Mouse (Mus musculus) liver, postnatal 0 days (tissue): ENCODE data around the gene Atg9a. TPM values are rescaled to one million over a fixed set of nuclear protein-coding genes. Genes with fewer than 3 reads are reported as not detected.

ENCODE experiments used
- ATAC-seq: fragments of 200-750 bp; cut with Nextera tagmentation; 2 replicates; pipeline ENCODE4 v1.8.0; 2017; ENCODE audit warnings: mild to moderate bottlenecking, moderate library complexity
- DNase-seq: peaks from one replicate; pipeline ENCODE4 v3.0.0-alpha.2; 2016
- H3K27ac ChIP-seq: fragments of 300-500 bp; sonication (generic); 2 replicates; pipeline ENCODE4 v1.5.1; 2014; ENCODE audit warnings: antibody characterized with exemption, moderate library complexity, mild to moderate bottlenecking, low read depth
- H3K27me3 ChIP-seq: fragments of 300-500 bp; sonication (generic); 2 replicates; pipeline ENCODE4 v1.6.1; 2014; ENCODE audit warnings: low read length, control low read depth, mixed read lengths; ENCODE audit not compliant: insufficient read depth
- H3K36me3 ChIP-seq: fragments of 300-500 bp; sonication (generic); replicated peaks from 2 replicates; pipeline ENCODE4 v1.6.1; 2014; ENCODE audit warnings: mild to moderate bottlenecking, control low read depth, low read length, moderate library complexity, mixed read lengths; ENCODE audit not compliant: insufficient read depth
- H3K4me1 ChIP-seq: fragments of 300-500 bp; sonication (generic); 2 replicates; pipeline ENCODE4 v1.6.1; 2014; ENCODE audit warnings: antibody characterized with exemption, mild to moderate bottlenecking, control low read depth; ENCODE audit not compliant: insufficient read depth
- H3K4me2 ChIP-seq: fragments of 300-500 bp; sonication (generic); 2 replicates; pipeline ENCODE4 v1.6.1; 2014; ENCODE audit warnings: low read depth, mild to moderate bottlenecking, low read length, moderate library complexity, mixed read lengths
- H3K4me3 ChIP-seq: fragments of 300-500 bp; sonication (generic); 2 replicates; pipeline ENCODE4 v1.5.1; 2014; ENCODE audit warnings: low read depth, low read length
- H3K9ac ChIP-seq: fragments of 300-500 bp; sonication (generic); replicated peaks from 2 replicates; pipeline ENCODE4 v1.6.1; 2014; ENCODE audit warnings: mild to moderate bottlenecking, moderate library complexity
- H3K9me3 ChIP-seq: fragments of 300-500 bp; sonication (generic); 2 replicates; pipeline ENCODE4 v1.6.1; 2016; ENCODE audit warnings: mild to moderate bottlenecking, control low read depth, low read length, mixed read lengths
- CTCF ChIP-seq: sonication (generic); IDR thresholded peaks from 2 replicates; pipeline ENCODE4 v1.5.1; 2016; ENCODE audit warnings: antibody characterized with exemption, low read depth
- EP300 ChIP-seq: IDR thresholded peaks from 2 replicates; pipeline ENCODE4 v1.6.1; 2016; ENCODE audit warnings: antibody characterized with exemption, low read depth, mild to moderate bottlenecking
- WGBS: fragments of 180-500 bp; shearing (Covaris S2); extraction: QIAGEN DNeasy Blood & Tissue Kit; methylation state at CpG from one replicate; pipeline ENCODE4 v1.1.7; 2014; ENCODE audit not compliant: insufficient replicate concordance; 5-methylcytosine and 5-hydroxymethylcytosine counted together
- polyA plus RNA-seq: library from polyadenylated mRNA; unstranded; fragments of >200 nt; fragmentation: Nextera tagmentation; extraction: Ambion mirVana; gene quantifications from 2 replicates; pipeline ENCODE4 v1.2.1, GENCODE M21; 2015

Atg9a gene
- polyA plus RNA-seq, 1 experiment from 2014 or later, result 17.8 TPM

GRCm38 (mm10) chr1:75185495-75185894 lies 6.5 kb downstream of the Atg9a start:
- H3K4me1 ChIP-seq, result peaks cover 19% of the 10 kb centered on the region
- no peak overlapping the region for H3K4me3 ChIP-seq
- DNase-seq (no peak), ATAC-seq (no peak)
- no peak overlapping the region for H3K9ac ChIP-seq
- H3K9me3 ChIP-seq, result 0 out of 2 replicates have a peak, but pooled peaks cover 2% of the 10 kb centered on the region
- H3K36me3 ChIP-seq, result peaks cover 78% of the 10 kb centered on the region
- TF ChIP-seq CTCF (no peak), EP300 (no peak)
- no peaks in the 10 kb centered on the region for H3K27me3 ChIP-seq
- H3K27ac ChIP-seq, result no peak overlapping the region
- no peak overlapping the region for H3K4me2 ChIP-seq
- WGBS, result 91% methylated on average over 11 of the region's 11 CpGs

- Histone ChIP-seq H3K36me3 (peaks cover 70% of the 10 kb centered on the region), H3K9me3 (0 out of 2 replicates have a peak, but pooled peaks cover 2% of the 10 kb centered on the region), H3K9ac (no peak overlapping the region), H3K27me3 (no peaks in the 10 kb centered on the region), H3K4me2 (no peak overlapping the region), H3K27ac (no peak overlapping the region), H3K4me3 (no peak overlapping the region), H3K4me1 (peaks cover 13% of the 10 kb centered on the region)
- ATAC-seq, result no peak
- 72% methylated on average over 4 of the region's 4 CpGs for WGBS
- peak; percentile 46 for TF ChIP-seq CTCF
- no peak for TF ChIP-seq EP300
- DNase-seq, result no peak
Measured at GRCm38 (mm10) chr1:75182160-75182559, 9.8 kb downstream of the Atg9a start.

GRCm38 (mm10) chr1:75181377-75181870 lies 10.6 kb downstream of the Atg9a start:
- no peak overlapping the region for H3K9ac ChIP-seq
- H3K4me2 ChIP-seq, result no peak overlapping the region
- H3K27me3 ChIP-seq, result no peaks in the 10 kb centered on the region
- H3K36me3 ChIP-seq, result peaks cover 70% of the 10 kb centered on the region
- H3K27ac ChIP-seq, result no peak overlapping the region
- H3K9me3 ChIP-seq, result 0 out of 2 replicates have a peak, but pooled peaks cover 2% of the 10 kb centered on the region
- DNase-seq (no peak), ATAC-seq (no peak)
- no peak for TF ChIP-seq CTCF
- TF ChIP-seq EP300, result no peak
- 88% methylated on average over 4 of the region's 4 CpGs for WGBS
- no peak overlapping the region for H3K4me3 ChIP-seq
- H3K4me1 ChIP-seq, result peaks cover 13% of the 10 kb centered on the region

- 45% methylated on average over 7 of the region's 7 CpGs for WGBS
- Histone ChIP-seq H3K9me3 (0 out of 2 replicates have a peak, but pooled peaks cover 2% of the 10 kb centered on the region), H3K9ac (no peak overlapping the region), H3K27ac (peak overlapping the region; percentile 59), H3K4me2 (peak overlapping the region; percentile 97), H3K27me3 (no peaks in the 10 kb centered on the region), H3K4me3 (peak overlapping the region; percentile 83), H3K4me1 (peaks cover 13% of the 10 kb centered on the region), H3K36me3 (peaks cover 70% of the 10 kb centered on the region)
- DNase-seq, result no peak
- no peak for ATAC-seq
- TF ChIP-seq CTCF (no peak), EP300 (no peak)
Measured at GRCm38 (mm10) chr1:75180741-75181140, 11.3 kb downstream of the Atg9a start.

- TF ChIP-seq CTCF (no peak), EP300 (0 out of 2 replicates have a peak, but pooled peaks have one; percentile 20)
- peak within 1 kb of the TSS; percentile 83 for H3K4me3 ChIP-seq
- H3K4me2 ChIP-seq, result peak within 1 kb of the TSS; percentile 97
- H3K36me3 ChIP-seq, result peaks cover 69% of the 10 kb centered on the region
- peaks cover 13% of the 10 kb centered on the region for H3K4me1 ChIP-seq
- peak; percentile 93 for DNase-seq
- ATAC-seq, result peak; percentile 86
- WGBS, result 0% methylated on average over 31 of the region's 31 CpGs
- no peaks in the 10 kb centered on the region for H3K27me3 ChIP-seq
- 0 out of 2 replicates have a peak, but pooled peaks cover 2% of the 10 kb centered on the region for H3K9me3 ChIP-seq
- H3K9ac ChIP-seq, result peak within 1 kb of the TSS; percentile 93
- H3K27ac ChIP-seq, result peak within 1 kb of the TSS; percentile 99
Measured at GRCm38 (mm10) chr1:75180105-75180590, 11.8 kb downstream of the Atg9a start, which contains the start of gene Abcb6. TSS of gene Abcb6 (minus strand) at chr1:75180392.

GRCm38 (mm10) chr1:75179334-75180104 lies 12.5 kb downstream of the Atg9a start:
- ATAC-seq (peak; percentile 73), DNase-seq (peak; percentile 62)
- H3K4me3 ChIP-seq, result peak overlapping the region; percentile 83
- peaks cover 13% of the 10 kb centered on the region for H3K4me1 ChIP-seq
- H3K36me3 ChIP-seq, result peaks cover 67% of the 10 kb centered on the region
- peak overlapping the region; percentile 93 for H3K9ac ChIP-seq
- peak overlapping the region; percentile 97 for H3K4me2 ChIP-seq
- H3K27ac ChIP-seq, result peak overlapping the region; percentile 99
- H3K9me3 ChIP-seq, result 0 out of 2 replicates have a peak, but pooled peaks cover 2% of the 10 kb centered on the region
- no peaks in the 10 kb centered on the region for H3K27me3 ChIP-seq
- 5% methylated on average over 23 of the region's 23 CpGs for WGBS
- TF ChIP-seq CTCF, result no peak
- peak; percentile 88 for TF ChIP-seq EP300
